Mouse (Mus musculus) liver, postnatal 0 days (tissue): ENCODE measurements around the gene Camp. TPM values are rescaled to one million over a fixed set of nuclear protein-coding genes. Genes with fewer than 3 reads are reported as not detected.

ENCODE experiments used
- ATAC-seq: fragments of 200-750 bp; cut with Nextera tagmentation; 2 replicates; pipeline ENCODE4 v1.8.0; 2017; ENCODE audit warnings: mild to moderate bottlenecking, moderate library complexity
- DNase-seq: peaks from one replicate; pipeline ENCODE4 v3.0.0-alpha.2; 2016
- H3K27ac ChIP-seq: fragments of 300-500 bp; sonication (generic); 2 replicates; pipeline ENCODE4 v1.5.1; 2014; ENCODE audit warnings: antibody characterized with exemption, moderate library complexity, mild to moderate bottlenecking, low read depth
- H3K27me3 ChIP-seq: fragments of 300-500 bp; sonication (generic); 2 replicates; pipeline ENCODE4 v1.6.1; 2014; ENCODE audit warnings: low read length, control low read depth, mixed read lengths; ENCODE audit not compliant: insufficient read depth
- H3K36me3 ChIP-seq: fragments of 300-500 bp; sonication (generic); replicated peaks from 2 replicates; pipeline ENCODE4 v1.6.1; 2014; ENCODE audit warnings: mild to moderate bottlenecking, control low read depth, low read length, moderate library complexity, mixed read lengths; ENCODE audit not compliant: insufficient read depth
- H3K4me1 ChIP-seq: fragments of 300-500 bp; sonication (generic); 2 replicates; pipeline ENCODE4 v1.6.1; 2014; ENCODE audit warnings: antibody characterized with exemption, mild to moderate bottlenecking, control low read depth; ENCODE audit not compliant: insufficient read depth
- H3K4me2 ChIP-seq: fragments of 300-500 bp; sonication (generic); 2 replicates; pipeline ENCODE4 v1.6.1; 2014; ENCODE audit warnings: low read depth, mild to moderate bottlenecking, low read length, moderate library complexity, mixed read lengths
- H3K4me3 ChIP-seq: fragments of 300-500 bp; sonication (generic); 2 replicates; pipeline ENCODE4 v1.5.1; 2014; ENCODE audit warnings: low read depth, low read length
- H3K9ac ChIP-seq: fragments of 300-500 bp; sonication (generic); replicated peaks from 2 replicates; pipeline ENCODE4 v1.6.1; 2014; ENCODE audit warnings: mild to moderate bottlenecking, moderate library complexity
- H3K9me3 ChIP-seq: fragments of 300-500 bp; sonication (generic); 2 replicates; pipeline ENCODE4 v1.6.1; 2016; ENCODE audit warnings: mild to moderate bottlenecking, control low read depth, low read length, mixed read lengths
- CTCF ChIP-seq: sonication (generic); IDR thresholded peaks from 2 replicates; pipeline ENCODE4 v1.5.1; 2016; ENCODE audit warnings: antibody characterized with exemption, low read depth
- EP300 ChIP-seq: IDR thresholded peaks from 2 replicates; pipeline ENCODE4 v1.6.1; 2016; ENCODE audit warnings: antibody characterized with exemption, low read depth, mild to moderate bottlenecking
- WGBS: fragments of 180-500 bp; shearing (Covaris S2); extraction: QIAGEN DNeasy Blood & Tissue Kit; methylation state at CpG from one replicate; pipeline ENCODE4 v1.1.7; 2014; ENCODE audit not compliant: insufficient replicate concordance; 5-methylcytosine and 5-hydroxymethylcytosine counted together
- polyA plus RNA-seq: library from polyadenylated mRNA; unstranded; fragments of >200 nt; fragmentation: Nextera tagmentation; extraction: Ambion mirVana; gene quantifications from 2 replicates; pipeline ENCODE4 v1.2.1, GENCODE M21; 2015

Camp gene
- polyA plus RNA-seq, 1 experiment from 2014 or later: 659 TPM

DNA sequence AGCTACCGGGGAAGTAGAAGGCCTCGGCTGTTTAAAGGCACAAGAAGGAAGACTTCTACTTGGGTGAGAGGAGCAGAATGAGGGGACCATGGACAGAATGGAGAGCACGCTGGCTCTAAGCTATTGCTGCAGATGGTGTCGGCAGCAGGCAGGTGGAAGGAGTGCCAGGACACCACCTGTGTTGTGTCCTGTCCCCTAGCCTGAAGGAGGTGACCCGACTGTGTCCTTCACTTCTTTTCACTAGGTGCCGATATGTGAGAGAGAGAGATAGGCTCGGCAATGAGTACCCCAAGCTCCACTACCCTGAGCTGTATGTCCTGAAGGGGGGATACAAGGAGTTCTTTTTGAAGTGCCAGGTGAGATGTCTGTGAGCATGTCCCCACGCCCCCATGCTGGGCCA lies 42.1 kb upstream of the Camp start:
- Histone ChIP-seq H3K4me1 (no peaks in the 10 kb centered on the region; the same call in 1 of the 2 replicates), H3K27ac (no peak overlapping the region), H3K9me3 (no peaks in the 10 kb centered on the region), H3K4me3 (no peak overlapping the region), H3K36me3 (peaks cover 72% of the 10 kb centered on the region), H3K9ac (no peak overlapping the region), H3K4me2 (no peak overlapping the region), H3K27me3 (no peaks in the 10 kb centered on the region)
- ATAC-seq: no peak
- no peak for DNase-seq
- no peak for TF ChIP-seq EP300
- WGBS: 93% methylated on average over 8 of the region's 8 CpGs

DNA sequence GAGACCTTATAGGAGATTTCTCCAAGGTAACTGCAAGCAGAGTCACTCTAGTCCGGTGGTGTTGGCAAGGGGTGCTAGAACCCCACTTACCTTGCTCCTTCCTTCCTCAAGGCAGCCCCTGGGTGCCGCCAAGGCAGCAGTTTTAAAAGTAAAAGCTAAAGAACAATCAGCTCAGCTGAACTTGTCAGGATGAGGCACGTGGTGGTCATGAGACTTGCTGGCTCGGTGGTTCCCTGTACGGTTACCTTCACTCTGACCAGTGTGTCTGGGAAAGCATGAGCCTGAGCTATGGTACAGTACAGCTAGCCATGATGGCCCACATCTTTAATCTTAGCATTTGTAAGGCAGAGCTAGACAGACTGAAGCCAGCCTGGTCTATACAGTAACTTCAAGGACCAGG lies 37.9 kb upstream of the Camp start:
- H3K27ac ChIP-seq: no peak overlapping the region
- no peaks in the 10 kb centered on the region for H3K27me3 ChIP-seq
- no peak overlapping the region for H3K9ac ChIP-seq
- no peaks in the 10 kb centered on the region for H3K9me3 ChIP-seq
- ATAC-seq (no peak), DNase-seq (no peak)
- H3K4me3 ChIP-seq: no peak overlapping the region
- no peak for TF ChIP-seq EP300
- 80% methylated on average over 5 of the region's 5 CpGs for WGBS
- no peaks in the 10 kb centered on the region for H3K4me1 ChIP-seq
- H3K4me2 ChIP-seq: no peak overlapping the region
- H3K36me3 ChIP-seq: peaks cover 100% of the 10 kb centered on the region

DNA sequence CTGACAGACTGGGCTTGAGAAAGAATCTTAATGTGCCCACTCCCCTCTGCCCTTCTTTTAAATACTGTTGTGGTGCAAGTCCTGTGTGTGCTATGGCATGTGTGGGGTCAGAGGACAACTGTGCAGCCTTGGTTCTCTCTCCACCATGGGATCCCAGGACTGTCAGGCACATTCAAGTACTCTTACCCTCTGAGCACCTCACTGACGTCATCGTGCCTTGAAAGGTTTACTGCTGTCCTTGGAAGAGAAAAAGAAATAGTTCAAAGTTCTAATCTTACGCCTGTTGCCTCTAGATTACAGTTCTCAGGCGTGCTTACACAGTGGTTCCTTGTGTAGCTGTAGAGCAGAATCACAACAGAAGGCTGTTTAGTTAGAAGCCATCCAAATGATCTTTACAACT lies 36.8 kb upstream of the Camp start:
- Histone ChIP-seq H3K9me3 (no peaks in the 10 kb centered on the region), H3K4me2 (no peak overlapping the region), H3K4me3 (no peak overlapping the region), H3K9ac (no peak overlapping the region), H3K27ac (no peak overlapping the region), H3K27me3 (no peaks in the 10 kb centered on the region), H3K4me1 (no peaks in the 10 kb centered on the region), H3K36me3 (peaks cover 98% of the 10 kb centered on the region)
- no peak for DNase-seq
- ATAC-seq: no peak
- 70% methylated on average over 4 of the region's 4 CpGs for WGBS
- no peak for TF ChIP-seq EP300
- TF ChIP-seq CTCF: no peak

DNA sequence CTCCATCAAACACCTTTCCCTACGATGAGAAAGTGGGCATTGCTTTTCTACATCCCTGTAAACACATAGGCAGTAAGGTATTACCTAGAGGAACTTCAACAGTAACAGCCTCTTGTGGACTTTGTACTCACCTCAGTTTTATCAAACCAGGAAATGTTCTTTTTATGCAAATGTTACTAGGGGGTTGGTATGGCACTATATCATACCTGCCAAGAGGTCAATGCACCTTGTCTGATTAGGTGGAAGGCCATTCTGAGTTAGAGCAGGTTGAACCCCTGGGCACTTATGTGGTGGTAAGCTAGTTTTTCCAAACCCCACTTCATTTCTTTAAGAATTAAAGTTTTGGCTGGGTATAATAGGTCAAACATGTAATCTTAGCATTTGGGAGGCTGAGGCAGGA lies 29.9 kb upstream of the Camp start:
- Histone ChIP-seq H3K36me3 (peaks cover 58% of the 10 kb centered on the region), H3K27ac (no peak overlapping the region)

DNA sequence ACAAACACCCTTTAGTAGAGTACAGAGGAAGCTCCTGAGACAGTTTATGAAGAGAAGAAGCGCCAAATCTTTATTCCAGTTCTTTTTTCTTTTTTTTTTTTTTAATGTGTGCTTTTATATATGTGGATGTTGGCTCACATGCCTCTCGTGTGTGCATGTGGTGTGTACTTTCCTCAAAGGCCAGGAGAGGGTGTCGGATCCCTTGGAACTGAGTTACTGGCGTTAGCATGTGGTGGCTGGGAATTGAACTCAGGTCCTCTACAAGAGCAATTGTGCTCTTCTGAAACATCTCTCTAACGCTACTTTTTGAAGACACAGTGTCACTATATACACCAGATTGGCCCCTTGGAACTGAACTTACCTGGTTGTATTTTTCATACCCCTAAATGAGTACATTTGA lies 28.2 kb upstream of the Camp start:
- Histone ChIP-seq H3K4me2 (peak overlapping the region; percentile 96), H3K27me3 (no peaks in the 10 kb centered on the region), H3K4me1 (peaks cover 17% of the 10 kb centered on the region), H3K36me3 (peaks cover 42% of the 10 kb centered on the region), H3K27ac (no peak overlapping the region), H3K4me3 (peak overlapping the region; percentile 97), H3K9me3 (no peaks in the 10 kb centered on the region), H3K9ac (peak overlapping the region; percentile 96; the same call in 1 of the 2 replicates)
- no peak for TF ChIP-seq EP300
- peak; percentile 21 for TF ChIP-seq CTCF
- WGBS: 78% methylated on average over 5 of the region's 5 CpGs
- ATAC-seq: no peak
- DNase-seq: no peak

More for the DNA sequence above, 29.9 kb upstream of the Camp start:
- TF ChIP-seq EP300: no peak
- TF ChIP-seq CTCF: no peak
- no peaks in the 10 kb centered on the region for H3K9me3 ChIP-seq
- no peak for ATAC-seq
- peaks cover 17% of the 10 kb centered on the region for H3K4me1 ChIP-seq
- no peak overlapping the region for H3K9ac ChIP-seq
- no peaks in the 10 kb centered on the region for H3K27me3 ChIP-seq
- H3K4me2 ChIP-seq: no peak overlapping the region
- H3K4me3 ChIP-seq: no peak overlapping the region
- DNase-seq: no peak
- 90% methylated on average over 1 of the region's 1 CpGs for WGBS

DNA sequence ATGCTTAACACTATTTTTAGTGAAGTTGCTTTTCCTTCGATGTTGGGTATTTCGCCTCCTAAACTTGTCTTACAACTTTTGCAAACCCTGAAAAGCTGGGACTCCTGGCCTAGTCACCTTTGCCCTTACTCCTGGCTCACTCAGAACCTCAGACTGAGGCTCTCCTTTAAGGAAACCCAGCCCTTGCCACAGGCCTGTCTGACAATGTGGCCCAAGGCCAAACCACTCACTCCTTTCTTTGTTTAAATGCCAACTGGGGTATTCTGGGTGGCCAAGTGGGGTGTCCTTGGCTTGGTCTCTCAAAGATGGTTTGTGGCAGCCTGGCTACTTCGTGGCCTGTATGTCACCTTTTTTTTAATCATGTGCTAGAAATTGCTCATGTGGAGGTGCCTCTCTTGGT lies 27.3 kb upstream of the Camp start:
- ATAC-seq (no peak), DNase-seq (no peak)
- peak overlapping the region; percentile 97 for H3K4me3 ChIP-seq
- H3K27me3 ChIP-seq: no peaks in the 10 kb centered on the region
- H3K9me3 ChIP-seq: no peaks in the 10 kb centered on the region
- H3K27ac ChIP-seq: 0 out of 2 replicates have a peak overlapping the region, but pooled peaks have one; percentile 9
- H3K4me1 ChIP-seq: peaks cover 17% of the 10 kb centered on the region
- WGBS: 2% methylated on average over 3 of the region's 3 CpGs
- peak overlapping the region; percentile 96 for H3K9ac ChIP-seq
- H3K4me2 ChIP-seq: peak overlapping the region; percentile 96
- peaks cover 33% of the 10 kb centered on the region for H3K36me3 ChIP-seq
- TF ChIP-seq EP300 (no peak), CTCF (no peak)
